ENCODE assay signal across 13 mouse cellular contexts in genomic region chr15:56018141-56018540, GRCm38 (mm10).
"Had no signal": no experiment of that assay in that cellular context is flagged by ENCODE, and none has a peak within 500 bp of the region (broad histone marks: within the 10 kb centered on the region; RNA-seq: fewer than 3 reads in every experiment).

No protein-coding gene starts in this region.

- DNase-seq: gastrocnemius, adult 2 months; gastrocnemius, postnatal 10 days; gastrocnemius, postnatal 25 days; heart, adult 18-20 months; heart, postnatal 10 days; heart, postnatal 36 days; kidney, adult 11 months; kidney, adult 2 months; kidney, adult 9 months; kidney, postnatal 14 days; kidney, postnatal 36 days; liver; liver, embryonic 13.5 days had no signal
